Mouse (Mus musculus): ENCODE data around the gene Idh1.
A peak's percentile ranks its signal among the peaks of the same experiment; 100 is the strongest.

DNA sequence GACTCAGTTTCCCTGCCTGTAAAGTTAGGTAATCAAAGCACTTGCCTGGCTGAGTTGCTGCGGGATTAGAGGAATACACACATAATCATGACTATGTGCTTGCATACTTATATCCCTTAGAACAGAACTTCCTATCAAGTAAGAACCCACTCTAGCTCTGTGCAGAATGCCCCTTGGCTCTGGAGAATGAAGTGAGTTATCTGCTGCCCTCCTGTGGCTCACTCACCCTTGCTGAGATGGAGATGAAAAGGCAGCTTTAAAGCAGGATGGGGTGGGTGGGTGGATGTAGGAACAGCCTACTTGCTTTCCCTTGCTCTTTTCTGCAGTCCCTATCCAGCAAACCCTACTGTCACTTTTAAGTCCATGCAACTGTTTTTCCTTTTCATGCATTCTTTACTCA, 24.1 kb downstream of the Idh1 start:
- no peak for TF ChIP-seq EP300 (IDR thresholded peaks at IDR 0.05; ENCODE audit: low read depth in 1 of 2, low read length in 2 of 2)
- TF ChIP-seq BHLHE40 (IDR thresholded peaks at IDR 0.05; ENCODE audit: borderline replicate concordance, low read depth, low read length): no peak
- TF ChIP-seq CTCF (IDR thresholded peaks at IDR 0.05 in 2 of 3, conservative IDR thresholded peaks at IDR 0.05 in 1 of 3; ENCODE audit: control insufficient read depth in 1 of 3, insufficient read depth in 1 of 3, low read depth in 2 of 3, low read length in 3 of 3, poor library complexity in 1 of 3, severe bottlenecking in 1 of 3): 0 out of 6 replicates have a peak, but pooled peaks of 1 of the 3 experiments have one; percentile 1
- TF ChIP-seq MYB (IDR thresholded peaks at IDR 0.05; ENCODE audit: low read depth, low read length): no peak
- no peak for TF ChIP-seq POLR2A (IDR thresholded peaks at IDR 0.05; ENCODE audit: control insufficient read depth in 1 of 2, insufficient read depth in 1 of 2, low read depth in 1 of 2, low read length in 2 of 2, poor library complexity in 1 of 2)
- TF ChIP-seq RCOR1 (IDR thresholded peaks at IDR 0.05; ENCODE audit: low read depth, low read length): no peak
- no peak for TF ChIP-seq ELF1 (IDR thresholded peaks at IDR 0.05; ENCODE audit: low read depth, low read length)
